Mouse (Mus musculus) erythroblast, embryonic 14.5 days (primary cell): Measurements from ENCODE around the gene Wrap53. TPM values are rescaled to one million over a fixed set of nuclear protein-coding genes. Genes with fewer than 3 reads are reported as not detected.

Source experiments
- H3K27me3 ChIP-seq: 2 replicates; pipeline ENCODE4 v1.6.1; 2012; ENCODE audit warnings: inconsistent platforms; ENCODE audit not compliant: control insufficient read depth
- H3K36me3 ChIP-seq: 2 replicates; pipeline ENCODE4 v1.6.1; 2012; ENCODE audit warnings: mild to moderate bottlenecking, inconsistent platforms; ENCODE audit not compliant: control insufficient read depth
- H3K4me1 ChIP-seq: 2 replicates; pipeline ENCODE4 v1.6.1; 2012; ENCODE audit warnings: inconsistent platforms; ENCODE audit not compliant: control insufficient read depth
- H3K4me3 ChIP-seq: replicated peaks from 2 replicates; pipeline ENCODE3; 2012; ENCODE audit warnings: moderate library complexity, mild to moderate bottlenecking, inconsistent platforms
- H3K9me3 ChIP-seq: 2 replicates; pipeline ENCODE4 v1.6.1; 2012; ENCODE audit warnings: low read length, inconsistent platforms, mixed read lengths; ENCODE audit not compliant: control insufficient read depth
- GATA1 ChIP-seq: IDR thresholded peaks from 2 replicates; pipeline ENCODE4 v1.6.1; 2012; ENCODE audit warnings: low read length, inconsistent platforms, mixed read lengths
- TAL1 ChIP-seq: IDR thresholded peaks from 3 replicates; pipeline ENCODE4 v1.6.1; 2012; ENCODE audit warnings: low read length, inconsistent platforms, mixed read lengths
- polyA plus RNA-seq: library from polyadenylated mRNA; stranded (reverse); fragments of >175 nt; gene quantifications from 2 replicates; pipeline ENCODE4 v1.2.3, GENCODE M21; 2012

The Wrap53 gene
- polyA plus RNA-seq, 1 experiment = 3.8 TPM

GRCm38 (mm10) chr11:69527098-69528030, 52.7 kb downstream of the Wrap53 start:
- Histone ChIP-seq H3K9me3 (no peaks in the 10 kb centered on the region), H3K36me3 (no peaks in the 10 kb centered on the region), H3K27me3 (peaks cover 38% of the 10 kb centered on the region), H3K4me1 (peaks cover 2% of the 10 kb centered on the region; the same call in 1 of the 2 replicates), H3K4me3 (no peak overlapping the region)
- TF ChIP-seq GATA1 (no peak), TAL1 (no peak)

GRCm38 (mm10) chr11:69526631-69527030, 53.4 kb downstream of the Wrap53 start:
- Histone ChIP-seq H3K27me3 (peaks cover 38% of the 10 kb centered on the region), H3K36me3 (no peaks in the 10 kb centered on the region), H3K4me3 (no peak overlapping the region), H3K4me1 (peaks cover 4% of the 10 kb centered on the region), H3K9me3 (no peaks in the 10 kb centered on the region)
- TF ChIP-seq TAL1 (no peak), GATA1 (no peak)

GRCm38 (mm10) chr11:69525661-69526060, 54.4 kb downstream of the Wrap53 start:
- TF ChIP-seq GATA1 = no peak
- no peak for TF ChIP-seq TAL1
- H3K9me3 ChIP-seq = no peaks in the 10 kb centered on the region
- peaks cover 14% of the 10 kb centered on the region for H3K4me1 ChIP-seq
- no peak overlapping the region for H3K4me3 ChIP-seq
- no peaks in the 10 kb centered on the region for H3K36me3 ChIP-seq
- peaks cover 38% of the 10 kb centered on the region for H3K27me3 ChIP-seq

GRCm38 (mm10) chr11:69523651-69524050, 56.4 kb downstream of the Wrap53 start:
- Histone ChIP-seq H3K4me1 (peaks cover 17% of the 10 kb centered on the region), H3K27me3 (peaks cover 27% of the 10 kb centered on the region), H3K4me3 (no peak overlapping the region), H3K36me3 (no peaks in the 10 kb centered on the region), H3K9me3 (no peaks in the 10 kb centered on the region)
- TF ChIP-seq TAL1 = no peak
- no peak for TF ChIP-seq GATA1

- Histone ChIP-seq H3K4me3 (no peak overlapping the region), H3K9me3 (no peaks in the 10 kb centered on the region), H3K4me1 (peaks cover 15% of the 10 kb centered on the region), H3K27me3 (peaks cover 14% of the 10 kb centered on the region), H3K36me3 (no peaks in the 10 kb centered on the region)
- TF ChIP-seq TAL1 (no peak), GATA1 (no peak)
Observed at GRCm38 (mm10) chr11:69521526-69522149, 58.4 kb downstream of the Wrap53 start.

GRCm38 (mm10) chr11:69519976-69520375, 60.1 kb downstream of the Wrap53 start:
- peaks cover 13% of the 10 kb centered on the region for H3K27me3 ChIP-seq
- H3K36me3 ChIP-seq = no peaks in the 10 kb centered on the region
- peaks cover 15% of the 10 kb centered on the region for H3K4me1 ChIP-seq
- H3K4me3 ChIP-seq = no peak overlapping the region
- no peaks in the 10 kb centered on the region for H3K9me3 ChIP-seq
- no peak for TF ChIP-seq GATA1
- TF ChIP-seq TAL1 = no peak

GRCm38 (mm10) chr11:69516661-69517060, 63.4 kb downstream of the Wrap53 start:
- TF ChIP-seq TAL1 (no peak), GATA1 (no peak)
- peaks cover 13% of the 10 kb centered on the region for H3K27me3 ChIP-seq
- H3K36me3 ChIP-seq = no peaks in the 10 kb centered on the region
- H3K4me1 ChIP-seq = peaks cover 33% of the 10 kb centered on the region
- H3K4me3 ChIP-seq = no peak overlapping the region
- no peaks in the 10 kb centered on the region for H3K9me3 ChIP-seq

GRCm38 (mm10) chr11:69516151-69516640, 63.9 kb downstream of the Wrap53 start:
- TF ChIP-seq GATA1 = no peak
- Histone ChIP-seq H3K27me3 (peaks cover 13% of the 10 kb centered on the region), H3K36me3 (no peaks in the 10 kb centered on the region), H3K9me3 (no peaks in the 10 kb centered on the region), H3K4me1 (peaks cover 33% of the 10 kb centered on the region), H3K4me3 (no peak overlapping the region)

GRCm38 (mm10) chr11:69513840-69514239, 66.2 kb downstream of the Wrap53 start:
- no peak overlapping the region for H3K4me3 ChIP-seq
- no peaks in the 10 kb centered on the region for H3K9me3 ChIP-seq
- no peak for TF ChIP-seq GATA1
- no peak for TF ChIP-seq TAL1
- H3K27me3 ChIP-seq = peaks cover 13% of the 10 kb centered on the region
- H3K36me3 ChIP-seq = no peaks in the 10 kb centered on the region
- H3K4me1 ChIP-seq = peaks cover 40% of the 10 kb centered on the region

Other genes starting within 250 kb of the Wrap53 start
- gene Rnf227, start 239.8 kb downstream of the Wrap53 start, polyA plus RNA-seq = 0.06 TPM in 1 of 2 replicates, not detected in the other
- 1.1 and 1.8 TPM in 2 replicates for gene Chd3, start 210.8 kb downstream of the Wrap53 start, polyA plus RNA-seq
- 17.5 and 24.2 TPM in 2 replicates for gene Naa38, start 184.8 kb downstream of the Wrap53 start, polyA plus RNA-seq
- 0.12 and 0.40 TPM in 2 replicates for gene Cyb5d1, start 184.6 kb downstream of the Wrap53 start, polyA plus RNA-seq
- gene Tmem88, start 182.0 kb downstream of the Wrap53 start, polyA plus RNA-seq = 0.08 TPM in 1 of 2 replicates, not detected in the other
- 0.51 and 0.65 TPM in 2 replicates for gene Kdm6b, start 166.6 kb downstream of the Wrap53 start, polyA plus RNA-seq
- 0.04 TPM in 1 of 2 replicates, not detected in the other for gene Dnah2, start 31.1 kb downstream of the Wrap53 start, polyA plus RNA-seq
- 0.15 and 0.20 TPM in 2 replicates for gene Efnb3, start 20.1 kb downstream of the Wrap53 start, polyA plus RNA-seq
- 4.1 and 4.3 TPM in 2 replicates for gene Trp53, start 104 bp upstream of the Wrap53 start, polyA plus RNA-seq
- gene Atp1b2, start 25.7 kb upstream of the Wrap53 start, polyA plus RNA-seq = 8.1 and 9.1 TPM in 2 replicates
- gene Shbg, start 37.6 kb upstream of the Wrap53 start, polyA plus RNA-seq = 0.02 TPM in 1 of 2 replicates, not detected in the other
- not detected in 2 replicates for gene Sat2, start 41.8 kb upstream of the Wrap53 start, polyA plus RNA-seq
- gene Fxr2, start 52.7 kb upstream of the Wrap53 start, polyA plus RNA-seq = 9.7 and 10.3 TPM in 2 replicates
- not detected in 2 replicates for gene Sox15, start 75.1 kb upstream of the Wrap53 start, polyA plus RNA-seq
- 3.9 and 4.3 TPM in 2 replicates for gene Mpdu1, start 82.4 kb upstream of the Wrap53 start, polyA plus RNA-seq
- 0.60 and 0.78 TPM in 2 replicates for gene Cd68, start 85.9 kb upstream of the Wrap53 start, polyA plus RNA-seq
- 27.9 and 30.9 TPM in 2 replicates for gene Eif4a1, start 92.2 kb upstream of the Wrap53 start, polyA plus RNA-seq
- 5.4 and 5.6 TPM in 2 replicates for gene Senp3, start 101.8 kb upstream of the Wrap53 start, polyA plus RNA-seq
- not detected in 2 replicates for gene Tnfsf13, start 105.5 kb upstream of the Wrap53 start, polyA plus RNA-seq
- 0.02 TPM in 1 of 2 replicates, not detected in the other for gene Tnfsf12, start 115.6 kb upstream of the Wrap53 start, polyA plus RNA-seq
- gene Tnfsfm13, start 115.8 kb upstream of the Wrap53 start, polyA plus RNA-seq = not detected in 2 replicates
- gene Polr2a, start 178.4 kb upstream of the Wrap53 start, polyA plus RNA-seq = 14.2 and 14.3 TPM in 2 replicates
- gene Slc35g3, start 181.7 kb upstream of the Wrap53 start, polyA plus RNA-seq = not detected in 2 replicates
- gene Zbtb4, start 185.7 kb upstream of the Wrap53 start, polyA plus RNA-seq = 0.07 and 0.33 TPM in 2 replicates
- not detected in 2 replicates for gene Chrnb1, start 215.7 kb upstream of the Wrap53 start, polyA plus RNA-seq
- gene Fgf11, start 221.6 kb upstream of the Wrap53 start, polyA plus RNA-seq = 0.01 TPM in 1 of 2 replicates, not detected in the other
- gene Tmem102, start 225.4 kb upstream of the Wrap53 start, polyA plus RNA-seq = 0.05 TPM in 1 of 2 replicates, not detected in the other
- gene Gm39566, start 235.0 kb upstream of the Wrap53 start, polyA plus RNA-seq = not detected in 2 replicates
- not detected in 2 replicates for gene Spem2, start 238.2 kb upstream of the Wrap53 start, polyA plus RNA-seq
- gene Spem1, start 241.9 kb upstream of the Wrap53 start, polyA plus RNA-seq = not detected in 2 replicates